Mouse (Mus musculus) small intestine, adult 2 months (tissue): Measurements from ENCODE around the gene Gm21149. TPM values are rescaled to one million over a fixed set of nuclear protein-coding genes. Genes with fewer than 3 reads are reported as not detected.
"Not testable (repeated sequence)": the region's sequence is repeated elsewhere in the genome, so short reads cannot be mapped to it uniquely, and the experiment has no call there.

Source experiments
- H3K27ac ChIP-seq: fragments of 200-500 bp; 2 replicates; pipeline ENCODE4 v1.5.1; 2012; ENCODE audit warnings: low read depth, low read length, control low read depth, inconsistent platforms; ENCODE audit not compliant: insufficient read depth
- H3K27me3 ChIP-seq: fragments of 200-500 bp; 2 replicates; pipeline ENCODE4 v1.6.1; 2012; ENCODE audit warnings: mild to moderate bottlenecking, moderate library complexity, low read length, inconsistent platforms; ENCODE audit not compliant: control insufficient read depth, insufficient read depth
- H3K36me3 ChIP-seq: fragments of 200-500 bp; 2 replicates; pipeline ENCODE4 v1.6.1; 2012; ENCODE audit warnings: mild to moderate bottlenecking, low read length, control low read depth, inconsistent platforms; ENCODE audit not compliant: control insufficient read depth, insufficient read depth
- H3K4me1 ChIP-seq: fragments of 200-500 bp; 2 replicates; pipeline ENCODE4 v1.6.1; 2012; ENCODE audit warnings: low read length, inconsistent platforms, mixed read lengths; ENCODE audit not compliant: control insufficient read depth, insufficient read depth, insufficient read length
- H3K4me3 ChIP-seq: fragments of 200-500 bp; 2 replicates; pipeline ENCODE4 v1.5.1; 2012; ENCODE audit warnings: low read depth, mild to moderate bottlenecking, control low read depth, inconsistent platforms, low read length, moderate library complexity
- WGBS: fragments of 180-500 bp; shearing (Covaris S2); methylation state at CpG from one replicate; pipeline ENCODE4 v1.1.7; 2018; 5-methylcytosine and 5-hydroxymethylcytosine counted together
- polyA plus RNA-seq: library from polyadenylated mRNA; depleted of rRNA; stranded (reverse); fragments of >200 nt; gene quantifications from 2 replicates; pipeline ENCODE4 v1.2.3, GENCODE M21; 2012; rRNA removed

Gm21149 gene
- not detected in 2 replicates for polyA plus RNA-seq

GRCm38 (mm10) chr5:15476423-15476822, at the start of gene Gm21149:
TSS of gene Gm21149 (minus strand) at chr5:15476523.
- not testable (repeated sequence) for H3K27ac ChIP-seq

GRCm38 (mm10) chr5:15522470-15522869, 46.1 kb upstream of the Gm21149 start:
- H3K36me3 ChIP-seq, H3K4me1 ChIP-seq, H3K4me3 ChIP-seq, H3K27me3 ChIP-seq, H3K27ac ChIP-seq: not testable (repeated sequence)

More at GRCm38 (mm10) chr5:15476423-15476822, at the start of gene Gm21149:
- H3K4me3 ChIP-seq, H3K4me1 ChIP-seq, H3K27me3 ChIP-seq, H3K36me3 ChIP-seq: not testable (repeated sequence)
- 47% methylated on average over 1 of the region's 1 CpGs for WGBS

- not testable (repeated sequence) for H3K36me3 ChIP-seq, H3K4me1 ChIP-seq, H3K27me3 ChIP-seq, H3K4me3 ChIP-seq, H3K27ac ChIP-seq
- 29% methylated on average over 2 of the region's 2 CpGs for WGBS
These were observed 45.7 kb upstream of the Gm21149 start for GRCm38 (mm10) chr5:15522028-15522427.

- H3K36me3 ChIP-seq, H3K4me3 ChIP-seq, H3K27ac ChIP-seq, H3K27me3 ChIP-seq, H3K4me1 ChIP-seq: not testable (repeated sequence)
- WGBS = 14% methylated on average over 5 of the region's 5 CpGs
These were observed 44.1 kb upstream of the Gm21149 start for GRCm38 (mm10) chr5:15520418-15520817.

- H3K27me3 ChIP-seq, H3K36me3 ChIP-seq, H3K4me1 ChIP-seq, H3K27ac ChIP-seq, H3K4me3 ChIP-seq: not testable (repeated sequence)
- WGBS = 62% methylated on average over 2 of the region's 2 CpGs
These were observed 40.8 kb upstream of the Gm21149 start for GRCm38 (mm10) chr5:15517150-15517549.

- 63% methylated on average over 3 of the region's 3 CpGs for WGBS
These were observed 35.9 kb upstream of the Gm21149 start for GRCm38 (mm10) chr5:15512236-15512635.

GRCm38 (mm10) chr5:15509911-15510310, 33.6 kb upstream of the Gm21149 start:
- not testable (repeated sequence) for H3K36me3 ChIP-seq, H3K27ac ChIP-seq, H3K4me1 ChIP-seq, H3K27me3 ChIP-seq, H3K4me3 ChIP-seq
- WGBS = 74% methylated on average over 1 of the region's 1 CpGs

More at GRCm38 (mm10) chr5:15512236-15512635, 35.9 kb upstream of the Gm21149 start:
- not testable (repeated sequence) for H3K4me1 ChIP-seq, H3K4me3 ChIP-seq, H3K27me3 ChIP-seq, H3K36me3 ChIP-seq, H3K27ac ChIP-seq

- H3K4me1 ChIP-seq, H3K27me3 ChIP-seq, H3K27ac ChIP-seq, H3K36me3 ChIP-seq, H3K4me3 ChIP-seq: not testable (repeated sequence)
- WGBS = 65% methylated on average over 6 of the region's 6 CpGs
These were observed 32.4 kb upstream of the Gm21149 start for GRCm38 (mm10) chr5:15508460-15509451.

- not testable (repeated sequence) for H3K27me3 ChIP-seq, H3K4me3 ChIP-seq, H3K27ac ChIP-seq, H3K36me3 ChIP-seq, H3K4me1 ChIP-seq
- 56% methylated on average over 6 of the region's 6 CpGs for WGBS
These were observed 31.6 kb upstream of the Gm21149 start for GRCm38 (mm10) chr5:15507757-15508459.
